Mouse (Mus musculus): ENCODE measurements around the gene Lamc1.

Gene Lamc1

GRCm38 (mm10) chr1:153265579-153265978 lies 67.0 kb downstream of the Lamc1 start:
- DNase-seq (ENCODE audit: low read depth, low spot score), result no peak

GRCm38 (mm10) chr1:153265066-153265465 lies 67.5 kb downstream of the Lamc1 start:
- DNase-seq (ENCODE audit: low read depth, low spot score), result no peak

- no peak for DNase-seq (ENCODE audit: low read depth, low spot score)
Measured at GRCm38 (mm10) chr1:153259752-153260300, 72.8 kb downstream of the Lamc1 start.

GRCm38 (mm10) chr1:153252540-153253210 lies 79.9 kb downstream of the Lamc1 start:
- no peak for DNase-seq (ENCODE audit: low read depth, low spot score)

GRCm38 (mm10) chr1:153251590-153252206 lies 80.9 kb downstream of the Lamc1 start:
- no peak for DNase-seq (ENCODE audit: low read depth, low spot score)

GRCm38 (mm10) chr1:153241346-153241745 lies 91.2 kb downstream of the Lamc1 start:
- DNase-seq (ENCODE audit: low read depth, low spot score), result no peak

- no peak for DNase-seq (ENCODE audit: low read depth, low spot score)
Measured at GRCm38 (mm10) chr1:153235576-153235975, 97.0 kb downstream of the Lamc1 start.

- DNase-seq (ENCODE audit: low read depth, low spot score), result no peak
Measured at GRCm38 (mm10) chr1:153231681-153232080, 100.9 kb downstream of the Lamc1 start.

GRCm38 (mm10) chr1:153227916-153228315 lies 104.7 kb downstream of the Lamc1 start:
- no peak for DNase-seq (ENCODE audit: low read depth, low spot score)

GRCm38 (mm10) chr1:153227096-153227495 lies 105.5 kb downstream of the Lamc1 start:
- no peak for DNase-seq (ENCODE audit: low read depth, low spot score)

- DNase-seq (ENCODE audit: low read depth, low spot score), result peak; percentile 72
Measured at GRCm38 (mm10) chr1:153225786-153226725, 106.5 kb downstream of the Lamc1 start.

GRCm38 (mm10) chr1:153224331-153224730 lies 108.3 kb downstream of the Lamc1 start:
- peak; percentile 28 for DNase-seq (ENCODE audit: low read depth, low spot score)

- peak; percentile 50 for DNase-seq (ENCODE audit: low read depth, low spot score)
Measured at GRCm38 (mm10) chr1:153219376-153219775, 113.2 kb downstream of the Lamc1 start.

GRCm38 (mm10) chr1:153216516-153216915 lies 116.1 kb downstream of the Lamc1 start:
- no peak for DNase-seq (ENCODE audit: low read depth, low spot score)

- no peak for DNase-seq (ENCODE audit: low read depth, low spot score)
Measured at GRCm38 (mm10) chr1:153215676-153216075, 116.9 kb downstream of the Lamc1 start.

- no peak for DNase-seq (ENCODE audit: low read depth, low spot score)
Measured at GRCm38 (mm10) chr1:153210992-153211391, 121.6 kb downstream of the Lamc1 start.

GRCm38 (mm10) chr1:153210198-153210597 lies 122.4 kb downstream of the Lamc1 start:
- peak; percentile 80 for DNase-seq (ENCODE audit: low read depth, low spot score)

GRCm38 (mm10) chr1:153202195-153202594 lies 130.4 kb downstream of the Lamc1 start:
- no peak for DNase-seq (ENCODE audit: low read depth, low spot score)

GRCm38 (mm10) chr1:153201448-153201847 lies 131.1 kb downstream of the Lamc1 start:
- DNase-seq (ENCODE audit: low read depth, low spot score), result peak; percentile 62

- no peak for DNase-seq (ENCODE audit: low read depth, low spot score)
Measured at GRCm38 (mm10) chr1:153197316-153197850, 135.2 kb downstream of the Lamc1 start.

GRCm38 (mm10) chr1:153192945-153193344 lies 139.6 kb downstream of the Lamc1 start:
- DNase-seq (ENCODE audit: low read depth, low spot score), result no peak

- no peak for DNase-seq (ENCODE audit: low read depth, low spot score)
Measured at GRCm38 (mm10) chr1:153192379-153192778, 140.2 kb downstream of the Lamc1 start.

Data from brain, adult 2 months (tissue).